Mouse (Mus musculus): Measurements from ENCODE around the gene Elovl6. TPM values are rescaled to one million over a fixed set of nuclear protein-coding genes. Genes with fewer than 3 reads are reported as not detected.

The Elovl6 gene
- polyA plus RNA-seq, 1 experiment from 2014 or later: 33.4 TPM

DNA sequence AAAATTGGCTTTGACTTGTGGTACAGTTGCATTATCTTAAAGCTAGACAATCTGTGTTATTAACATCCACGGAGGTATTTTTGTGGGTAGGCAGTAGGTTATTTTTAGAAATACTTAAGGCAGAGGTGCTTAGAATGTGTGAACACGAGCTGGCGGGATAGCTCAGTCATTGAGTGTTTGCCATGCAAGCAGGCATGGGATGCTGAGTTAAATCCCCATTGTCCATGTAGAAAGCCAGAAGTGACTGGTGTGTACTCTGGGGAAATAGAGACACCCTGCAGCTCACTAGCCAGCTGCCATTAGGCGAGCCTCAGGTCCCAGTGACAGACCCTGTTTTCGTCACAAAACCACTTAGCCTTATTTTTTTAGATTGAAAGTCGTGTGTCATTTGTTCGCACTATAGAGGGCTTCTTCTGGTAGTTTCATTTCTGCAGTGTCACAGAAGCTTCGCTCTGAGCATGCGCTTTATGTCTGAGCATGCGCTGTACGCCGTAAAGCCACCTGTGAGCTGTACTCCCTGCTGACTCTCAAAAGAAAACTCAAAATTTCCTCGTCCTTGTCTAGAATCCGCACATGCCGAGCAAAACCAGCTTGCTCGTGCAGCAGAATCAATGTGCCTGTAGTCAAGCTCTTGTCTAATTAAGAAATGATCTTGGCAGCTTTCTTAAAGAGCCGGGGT, 58.5 kb downstream of the Elovl6 start:
- H3K4me2 ChIP-seq (replicated peaks): no peak overlapping the region
- no peak overlapping the region; the same call in 1 of the 2 replicates for H3K27ac ChIP-seq
- no peaks in the 10 kb centered on the region for H3K27me3 ChIP-seq
- H3K9ac ChIP-seq: no peak overlapping the region
- ATAC-seq (ENCODE audit: low FRiP score, low read depth): no peak
- H3K4me3 ChIP-seq: no peak overlapping the region
- 80% methylated on average over 17 of the region's 17 CpGs for WGBS
- H3K9me3 ChIP-seq: no peaks in the 10 kb centered on the region
- H3K36me3 ChIP-seq: no peaks in the 10 kb centered on the region; the same call in 1 of the 2 replicates
- H3K4me1 ChIP-seq: peaks cover 9% of the 10 kb centered on the region

DNA sequence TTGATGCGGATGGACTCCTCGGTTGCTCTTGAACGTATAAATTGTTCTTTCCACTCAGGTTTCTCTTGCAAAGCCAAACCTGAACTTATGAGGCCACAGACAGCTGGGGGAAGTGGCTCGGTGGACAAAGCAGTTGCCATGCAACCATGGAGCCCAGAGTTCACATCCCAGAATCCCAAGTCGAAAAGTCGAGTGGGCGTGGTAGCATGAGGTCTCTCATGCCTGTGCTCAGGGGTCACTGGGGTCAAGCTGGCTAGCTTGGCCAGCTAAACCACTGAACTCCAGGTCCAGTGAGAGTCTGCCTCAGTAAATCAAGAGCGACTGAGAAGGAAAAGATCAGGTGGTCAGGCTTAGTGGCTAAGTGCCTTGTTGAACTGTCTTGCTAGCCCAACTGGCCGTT, 59.1 kb downstream of the Elovl6 start:
- H3K9me3 ChIP-seq: no peaks in the 10 kb centered on the region
- H3K36me3 ChIP-seq: no peaks in the 10 kb centered on the region; the same call in 1 of the 2 replicates
- no peak overlapping the region for H3K4me2 ChIP-seq (replicated peaks)
- H3K4me3 ChIP-seq: no peak overlapping the region
- H3K27ac ChIP-seq: no peak overlapping the region
- no peak overlapping the region for H3K9ac ChIP-seq
- H3K27me3 ChIP-seq: no peaks in the 10 kb centered on the region
- H3K4me1 ChIP-seq: peaks cover 9% of the 10 kb centered on the region
- WGBS: 82% methylated on average over 9 of the region's 9 CpGs
- ATAC-seq (ENCODE audit: low FRiP score, low read depth): no peak

DNA sequence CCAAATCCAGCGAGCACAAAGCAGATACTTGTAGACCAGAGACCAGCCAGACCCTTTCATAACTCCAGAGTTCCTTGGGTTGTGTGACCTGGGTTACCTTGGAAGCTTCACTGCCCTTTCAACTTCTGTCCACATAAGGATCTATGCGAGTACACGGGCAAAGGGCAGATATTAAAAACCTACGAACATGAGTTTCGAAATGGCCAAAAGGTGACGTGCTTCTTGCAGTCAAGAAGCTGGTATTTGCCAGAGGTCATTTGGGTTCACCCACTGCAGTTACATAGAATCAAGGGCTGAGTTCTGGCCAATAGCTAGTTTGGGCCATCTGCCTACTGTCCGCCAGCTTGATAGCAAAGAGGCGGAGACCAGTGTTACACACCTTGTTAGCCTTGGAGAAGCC, 59.6 kb downstream of the Elovl6 start:
- no peak overlapping the region for H3K4me2 ChIP-seq (replicated peaks)
- ATAC-seq (ENCODE audit: low FRiP score, low read depth): no peak
- H3K9me3 ChIP-seq: no peaks in the 10 kb centered on the region
- 92% methylated on average over 8 of the region's 8 CpGs for WGBS
- H3K27me3 ChIP-seq: no peaks in the 10 kb centered on the region
- no peak overlapping the region for H3K27ac ChIP-seq
- no peak overlapping the region for H3K4me3 ChIP-seq
- peaks cover 9% of the 10 kb centered on the region for H3K4me1 ChIP-seq
- H3K36me3 ChIP-seq: no peaks in the 10 kb centered on the region; the same call in 1 of the 2 replicates
- H3K9ac ChIP-seq: no peak overlapping the region

DNA sequence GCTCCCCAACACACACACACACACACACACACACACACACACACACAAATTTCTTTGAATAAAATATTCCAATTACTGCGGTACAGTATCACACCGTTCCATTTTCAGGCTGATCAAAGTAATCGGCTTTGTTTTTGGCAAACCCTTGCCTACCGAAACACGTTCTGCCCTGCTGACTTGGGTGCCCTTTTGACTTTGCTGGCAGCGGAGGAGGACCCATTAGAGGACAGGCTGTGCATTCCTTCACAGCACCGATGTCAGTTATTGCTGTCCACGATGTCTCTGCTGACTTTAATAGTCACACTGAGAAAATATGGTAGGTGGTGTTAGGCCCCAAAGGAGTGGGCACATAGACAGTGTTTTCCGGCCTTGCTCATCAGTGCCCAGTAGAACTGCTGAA, 60.8 kb downstream of the Elovl6 start:
- peaks cover 9% of the 10 kb centered on the region for H3K4me1 ChIP-seq
- ATAC-seq (ENCODE audit: low FRiP score, low read depth): no peak
- H3K9ac ChIP-seq: no peak overlapping the region
- H3K27ac ChIP-seq: no peak overlapping the region
- H3K4me3 ChIP-seq: no peak overlapping the region
- no peaks in the 10 kb centered on the region for H3K27me3 ChIP-seq
- H3K36me3 ChIP-seq: no peaks in the 10 kb centered on the region; the same call in 1 of the 2 replicates
- no peaks in the 10 kb centered on the region for H3K9me3 ChIP-seq
- WGBS: 95% methylated on average over 9 of the region's 9 CpGs
- no peak overlapping the region for H3K4me2 ChIP-seq (replicated peaks)

DNA sequence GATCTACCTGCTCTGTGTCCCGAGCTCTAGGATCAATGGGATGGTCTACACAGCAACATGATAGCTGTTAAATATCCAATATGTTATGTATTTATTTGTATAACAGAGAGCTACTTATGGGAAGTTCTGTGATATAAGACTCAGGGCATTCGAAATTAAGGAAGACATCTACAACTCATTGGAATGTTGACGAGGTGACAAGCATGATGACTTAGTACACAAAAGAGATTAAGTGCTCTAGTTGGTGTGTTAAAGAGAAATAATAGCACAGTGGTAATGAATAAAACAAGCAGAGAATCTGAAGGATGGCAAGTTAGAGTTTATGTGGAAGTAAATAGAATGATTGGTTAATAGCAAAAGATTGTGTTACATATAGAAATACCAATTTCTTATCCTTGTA, 61.6 kb downstream of the Elovl6 start:
- Histone ChIP-seq H3K4me1 (peaks cover 9% of the 10 kb centered on the region), H3K27me3 (no peaks in the 10 kb centered on the region), H3K4me3 (no peak overlapping the region), H3K27ac (no peak overlapping the region), H3K4me2 (replicated peaks) (no peak overlapping the region), H3K36me3 (no peaks in the 10 kb centered on the region; the same call in 1 of the 2 replicates), H3K9me3 (no peaks in the 10 kb centered on the region), H3K9ac (no peak overlapping the region)
- 90% methylated on average over 3 of the region's 3 CpGs for WGBS
- ATAC-seq (ENCODE audit: low FRiP score, low read depth): no peak

DNA sequence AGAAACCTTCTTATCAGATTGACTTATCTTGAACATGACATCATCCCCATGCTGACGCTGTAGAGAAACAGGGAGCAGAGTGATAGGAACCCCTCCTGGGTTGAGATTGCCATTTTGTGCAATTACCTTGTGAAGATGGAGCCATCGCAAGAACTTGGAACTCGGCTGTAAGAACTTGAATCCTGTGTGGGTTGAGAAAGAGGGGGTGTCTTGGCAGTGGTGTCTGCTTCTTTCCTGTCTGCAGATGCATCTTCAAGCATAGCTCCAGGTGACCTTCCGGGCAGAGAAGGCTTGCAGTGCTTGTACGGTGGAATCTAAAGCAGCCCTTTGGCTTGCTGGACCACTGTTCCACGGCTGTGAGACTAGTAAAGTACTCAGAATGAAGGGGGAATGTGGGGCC, 63.9 kb downstream of the Elovl6 start:
- no peak for ATAC-seq (ENCODE audit: low FRiP score, low read depth)
- 93% methylated on average over 6 of the region's 6 CpGs for WGBS
- Histone ChIP-seq H3K4me1 (no peaks in the 10 kb centered on the region), H3K27me3 (no peaks in the 10 kb centered on the region), H3K9ac (no peak overlapping the region), H3K27ac (no peak overlapping the region), H3K9me3 (no peaks in the 10 kb centered on the region), H3K4me2 (replicated peaks) (no peak overlapping the region), H3K4me3 (no peak overlapping the region), H3K36me3 (no peaks in the 10 kb centered on the region; the same call in 1 of the 2 replicates)

DNA sequence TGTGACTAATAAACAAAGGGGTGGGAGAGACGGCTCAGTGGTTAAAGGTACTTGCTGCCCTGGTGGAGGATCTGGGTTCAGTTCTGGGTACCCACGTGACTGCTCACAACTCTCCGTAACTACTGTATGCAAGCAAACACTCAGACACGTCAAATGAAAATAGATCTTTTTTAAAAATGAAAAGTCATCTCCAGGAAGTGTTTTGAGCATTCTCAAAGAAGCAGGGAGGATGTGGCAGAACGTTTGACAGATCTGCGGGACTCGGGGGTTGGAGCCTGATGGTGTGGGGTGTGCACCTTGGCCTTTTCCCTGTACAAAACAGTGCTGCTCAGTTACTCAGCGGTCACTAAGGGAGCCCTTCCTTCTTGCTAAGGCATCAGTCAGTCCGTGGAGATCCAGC, 70.1 kb downstream of the Elovl6 start:
- H3K4me2 ChIP-seq (replicated peaks): no peak overlapping the region
- 88% methylated on average over 9 of the region's 9 CpGs for WGBS
- no peaks in the 10 kb centered on the region for H3K4me1 ChIP-seq
- H3K9me3 ChIP-seq: no peaks in the 10 kb centered on the region
- no peak overlapping the region for H3K27ac ChIP-seq
- H3K36me3 ChIP-seq: peaks cover 11% of the 10 kb centered on the region
- no peak overlapping the region for H3K9ac ChIP-seq
- no peak overlapping the region for H3K4me3 ChIP-seq
- H3K27me3 ChIP-seq: no peaks in the 10 kb centered on the region
- ATAC-seq (ENCODE audit: low FRiP score, low read depth): no peak

DNA sequence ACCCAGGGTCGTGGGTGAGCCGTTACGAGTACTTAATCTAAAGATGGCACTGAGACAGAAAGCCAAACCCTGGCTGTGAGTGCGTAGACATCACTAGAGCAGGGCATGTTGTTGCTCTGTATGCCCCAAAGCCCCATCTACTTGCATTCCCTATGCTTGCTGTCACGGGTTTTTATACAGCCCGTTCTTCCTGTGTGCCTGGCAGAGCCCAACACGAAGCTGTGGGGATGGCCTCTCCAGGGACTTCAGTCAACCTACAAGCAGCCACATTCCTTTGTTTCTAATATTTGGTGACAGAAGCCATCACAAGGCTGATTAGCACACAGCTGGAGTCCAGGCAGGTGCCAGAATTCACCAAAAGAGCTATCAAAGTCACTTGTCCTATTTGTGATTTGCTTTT, 73.3 kb downstream of the Elovl6 start:
- no peak for ATAC-seq (ENCODE audit: low FRiP score, low read depth)
- WGBS: 80% methylated on average over 7 of the region's 7 CpGs
- Histone ChIP-seq H3K9ac (no peak overlapping the region), H3K27ac (no peak overlapping the region), H3K4me2 (replicated peaks) (no peak overlapping the region), H3K4me1 (peaks cover 6% of the 10 kb centered on the region), H3K36me3 (peaks cover 22% of the 10 kb centered on the region), H3K9me3 (no peaks in the 10 kb centered on the region), H3K27me3 (no peaks in the 10 kb centered on the region), H3K4me3 (no peak overlapping the region)

DNA sequence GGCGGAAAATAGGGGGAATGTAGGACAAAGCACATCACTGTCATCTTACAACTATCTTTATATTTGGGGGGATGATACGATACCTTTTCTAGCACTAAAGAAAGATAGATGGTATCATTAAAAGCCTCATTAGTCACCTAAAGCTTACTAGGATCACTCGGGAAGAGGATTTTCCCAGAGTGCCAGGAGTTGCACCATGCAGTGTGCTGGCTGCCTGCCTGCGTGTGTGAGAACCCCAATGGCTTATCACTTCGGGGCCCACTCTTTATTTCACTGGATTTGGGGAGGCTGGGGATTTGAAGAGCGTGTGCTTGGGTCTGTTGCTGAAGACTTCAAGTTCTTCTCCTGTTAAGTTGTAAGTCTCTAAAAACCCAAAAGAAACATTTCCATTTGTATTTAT, 73.8 kb downstream of the Elovl6 start:
- WGBS: 80% methylated on average over 6 of the region's 6 CpGs
- H3K36me3 ChIP-seq: peaks cover 25% of the 10 kb centered on the region
- peaks cover 6% of the 10 kb centered on the region for H3K4me1 ChIP-seq
- H3K27me3 ChIP-seq: no peaks in the 10 kb centered on the region
- H3K9me3 ChIP-seq: no peaks in the 10 kb centered on the region
- no peak overlapping the region for H3K27ac ChIP-seq
- ATAC-seq (ENCODE audit: low FRiP score, low read depth): no peak
- H3K9ac ChIP-seq: no peak overlapping the region
- H3K4me2 ChIP-seq (replicated peaks): no peak overlapping the region
- no peak overlapping the region for H3K4me3 ChIP-seq

DNA sequence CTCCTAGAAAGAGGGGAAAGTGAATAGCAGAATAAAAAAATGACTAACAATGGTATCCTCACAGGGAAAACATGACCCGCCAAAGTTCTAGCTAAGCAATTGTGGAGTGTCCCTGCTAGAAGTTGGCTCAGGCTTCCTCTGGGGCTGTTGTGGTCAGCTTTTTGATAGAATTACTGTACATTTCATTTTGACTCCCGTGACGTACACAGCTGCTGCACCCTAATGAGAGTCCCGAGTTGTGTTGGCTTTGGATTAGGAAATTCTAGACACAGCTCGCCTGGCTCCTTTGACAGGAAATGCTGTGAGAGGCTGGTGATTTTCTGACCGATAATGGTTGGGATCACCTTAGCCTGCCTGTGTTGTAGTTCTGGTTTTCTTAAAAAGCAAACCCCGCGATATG, 79.5 kb downstream of the Elovl6 start:
- ATAC-seq (ENCODE audit: low FRiP score, low read depth): no peak
- Histone ChIP-seq H3K9me3 (no peaks in the 10 kb centered on the region), H3K4me3 (no peak overlapping the region), H3K27me3 (no peaks in the 10 kb centered on the region), H3K27ac (no peak overlapping the region), H3K36me3 (peaks cover 14% of the 10 kb centered on the region; the same call in 1 of the 2 replicates), H3K9ac (no peak overlapping the region), H3K4me2 (replicated peaks) (no peak overlapping the region), H3K4me1 (peaks cover 21% of the 10 kb centered on the region)
- WGBS: 63% methylated on average over 8 of the region's 8 CpGs

DNA sequence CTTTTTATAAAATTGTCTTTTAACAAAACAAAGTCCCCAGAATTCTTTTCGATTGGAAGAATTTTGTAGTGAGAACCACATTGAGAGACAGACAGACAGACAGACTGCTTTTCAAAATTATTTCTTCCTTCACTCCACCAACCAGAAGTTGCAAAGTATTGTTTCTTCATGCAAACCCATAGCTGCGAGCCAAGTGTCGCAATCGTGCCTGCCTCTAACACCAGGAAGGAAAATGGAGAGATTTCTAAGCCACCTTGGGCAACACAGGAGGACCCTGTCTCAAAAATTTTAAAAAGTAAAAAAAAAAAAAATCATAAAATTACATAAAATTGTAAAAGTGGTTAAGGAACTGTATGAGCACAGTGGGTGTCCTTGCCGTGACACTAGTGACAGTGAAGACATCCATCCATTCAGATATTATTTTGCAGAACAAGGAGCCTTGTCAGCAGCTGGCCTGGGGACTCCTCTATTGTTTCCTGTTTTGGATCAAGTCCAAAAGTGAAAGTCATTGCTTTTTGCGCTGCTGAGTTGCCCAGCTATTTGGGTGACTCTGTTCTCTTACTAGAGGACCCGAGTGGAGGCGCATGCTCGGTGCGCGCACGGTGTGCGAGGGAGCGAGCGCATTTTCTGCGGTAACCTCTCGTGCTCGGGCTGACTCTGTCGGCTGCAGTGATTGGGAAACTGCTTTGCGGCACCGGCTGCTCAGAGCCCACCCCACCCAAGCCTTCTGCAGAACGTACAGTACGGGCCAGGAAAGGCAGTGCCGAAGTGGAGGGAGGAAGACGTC, 80.3 kb downstream of the Elovl6 start:
- no peak for ATAC-seq (ENCODE audit: low FRiP score, low read depth)
- 91% methylated on average over 25 of the region's 25 CpGs for WGBS
- no peak overlapping the region for H3K9ac ChIP-seq

DNA sequence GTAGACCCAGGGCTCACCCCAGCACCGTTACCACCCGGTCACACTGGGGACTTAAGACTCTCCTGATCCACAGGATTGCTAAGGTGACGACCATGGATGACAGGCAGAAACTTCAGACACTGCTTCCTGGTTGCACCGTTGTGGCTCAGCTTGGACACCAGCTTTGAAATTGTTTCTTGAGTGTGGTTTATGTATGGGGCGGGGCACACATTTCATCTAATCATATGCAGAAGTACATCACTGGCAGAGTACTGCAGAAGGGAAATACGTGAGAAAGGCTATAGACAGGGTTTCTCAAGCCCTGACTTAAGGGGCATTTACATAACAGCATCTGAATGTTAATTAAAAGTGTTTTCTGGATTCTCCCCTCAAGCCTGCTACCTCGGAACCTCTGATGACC, 81.6 kb downstream of the Elovl6 start:
- WGBS: 73% methylated on average over 7 of the region's 7 CpGs
- Histone ChIP-seq H3K36me3 (peaks cover 9% of the 10 kb centered on the region), H3K4me1 (peaks cover 21% of the 10 kb centered on the region), H3K27me3 (no peaks in the 10 kb centered on the region), H3K27ac (no peak overlapping the region), H3K4me2 (replicated peaks) (no peak overlapping the region), H3K4me3 (no peak overlapping the region), H3K9me3 (no peaks in the 10 kb centered on the region), H3K9ac (no peak overlapping the region)
- no peak for ATAC-seq (ENCODE audit: low FRiP score, low read depth)

More for the DNA sequence above, 80.3 kb downstream of the Elovl6 start:
- H3K9me3 ChIP-seq: no peaks in the 10 kb centered on the region
- H3K27me3 ChIP-seq: no peaks in the 10 kb centered on the region
- no peak overlapping the region for H3K27ac ChIP-seq
- H3K4me1 ChIP-seq: peaks cover 21% of the 10 kb centered on the region
- no peak overlapping the region for H3K4me2 ChIP-seq (replicated peaks)
- peaks cover 15% of the 10 kb centered on the region; the same call in 1 of the 2 replicates for H3K36me3 ChIP-seq
- H3K4me3 ChIP-seq: no peak overlapping the region
